Mouse (Mus musculus): ENCODE data around the gene Zfp574. TPM values are rescaled to one million over a fixed set of nuclear protein-coding genes. Genes with fewer than 3 reads are reported as not detected.
"Not testable (repeated sequence)": the region's sequence is repeated elsewhere in the genome, so short reads cannot be mapped to it uniquely, and the experiment has no call there.

Zfp574 gene
- 39.8 and 40.8 TPM in 2 replicates for polyA plus RNA-seq (2016; fragmentation: Nextera tagmentation; extraction: Ambion mirVana)

DNA sequence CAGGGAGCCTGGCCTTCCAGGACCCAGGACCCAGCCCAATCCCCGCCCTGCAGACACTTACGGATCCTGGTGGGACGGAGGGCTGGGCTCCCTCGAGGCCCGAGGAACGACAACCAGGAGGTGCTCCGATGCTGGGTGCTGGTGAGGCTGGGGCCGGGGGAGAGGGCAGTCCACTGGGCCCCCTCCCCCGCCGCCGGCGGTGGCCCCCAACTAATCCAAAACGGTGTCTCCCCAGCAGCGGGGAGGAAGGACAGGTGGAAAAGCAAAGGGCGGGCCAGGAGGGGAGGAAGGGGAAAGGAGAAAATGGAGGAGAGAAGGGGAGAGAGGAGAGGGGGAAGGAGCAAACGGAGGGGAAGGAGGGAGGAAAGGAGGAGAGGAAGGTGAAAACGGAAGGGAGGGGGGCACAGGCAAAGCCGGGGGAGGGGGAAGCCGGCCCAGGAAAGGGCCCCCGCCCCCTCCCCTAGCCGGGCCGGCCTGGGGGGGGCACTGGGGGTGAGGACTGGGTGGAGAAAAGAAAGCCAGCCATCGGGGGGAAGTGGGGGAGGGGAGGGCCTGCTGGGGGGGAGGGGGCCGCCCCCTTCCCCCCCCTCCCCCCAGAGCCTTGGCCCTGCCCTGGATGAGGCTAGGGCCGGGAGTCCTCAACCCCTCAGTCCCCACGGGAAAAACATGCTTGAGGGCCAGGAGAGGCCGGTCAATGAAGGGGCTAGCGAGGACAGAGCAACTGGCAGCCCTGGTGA lies at the start of gene Zfp574, which contains the start of gene Grik5:
Zfp574 (plus strand) TSS at position 589 of the 737 bp plus-strand sequence.
Grik5 (minus strand) TSS at position 368 of the 737 bp plus-strand sequence.
- peak within 1 kb of the TSS; percentile 94 for H3K4me2 ChIP-seq (replicated peaks)
- H3K27me3 ChIP-seq = no peaks in the 10 kb centered on the region
- H3K9me3 ChIP-seq (replicated peaks) = no peaks in the 10 kb centered on the region
- ATAC-seq (ENCODE audit: low FRiP score) = no peak
- H3K4me3 ChIP-seq = peak within 1 kb of the TSS; percentile 79
- H3K9ac ChIP-seq = peak within 1 kb of the TSS; percentile 93
- peaks cover 14% of the 10 kb centered on the region for H3K36me3 ChIP-seq
- peaks cover 65% of the 10 kb centered on the region for H3K4me1 ChIP-seq
- 1% methylated on average over 20 of the region's 28 CpGs for WGBS
- H3K27ac ChIP-seq = peak within 1 kb of the TSS; percentile 95

DNA sequence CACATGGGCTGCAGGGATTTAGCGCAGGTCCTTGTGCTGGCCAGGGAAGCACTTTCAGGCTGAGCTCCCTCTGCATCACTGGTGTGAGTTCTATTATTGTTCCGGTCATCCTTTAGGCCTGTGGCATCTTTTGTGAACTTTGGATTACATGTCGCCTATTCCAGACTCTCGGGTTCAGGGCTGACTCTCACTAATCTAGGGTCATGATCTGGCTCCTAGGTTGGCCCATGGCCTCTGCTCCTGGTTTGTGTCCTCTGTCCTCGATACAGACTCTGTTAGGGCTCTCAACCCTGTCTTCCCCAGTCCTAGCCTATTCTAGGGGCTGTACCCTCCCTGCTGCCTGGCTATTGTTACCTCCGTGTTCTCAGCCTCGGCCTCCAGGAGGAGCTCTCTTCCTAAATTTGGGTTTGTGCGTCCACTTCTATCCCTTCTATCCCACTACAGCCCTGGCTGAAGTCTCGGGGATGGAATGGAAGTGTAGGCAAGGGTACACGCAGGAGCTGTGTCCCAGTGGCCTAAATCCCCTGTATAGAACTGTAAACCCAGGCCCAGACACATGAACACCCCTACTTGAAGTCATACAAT lies 46.4 kb upstream of the Zfp574 start:
- ATAC-seq (ENCODE audit: low FRiP score) = no peak

DNA sequence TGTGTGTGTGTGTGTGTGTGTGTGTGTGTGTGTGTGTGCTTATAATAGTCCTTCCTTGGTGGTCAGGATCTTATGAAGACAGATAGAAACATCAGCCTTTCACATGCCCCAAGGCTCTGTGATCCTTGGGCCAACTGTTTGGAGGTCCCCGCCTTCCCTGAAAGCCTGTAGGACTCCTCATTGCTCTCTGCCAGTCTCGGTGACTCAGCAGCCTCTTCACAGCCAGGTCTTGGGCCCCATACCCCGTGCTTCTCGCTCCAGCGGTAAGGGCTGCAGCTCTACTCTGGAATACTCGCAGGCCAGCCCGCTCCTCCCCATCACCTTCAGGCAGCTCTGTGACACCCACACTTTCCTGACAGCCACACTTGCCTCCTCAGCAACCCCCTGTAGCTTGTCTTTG lies 45.9 kb upstream of the Zfp574 start:
- Histone ChIP-seq H3K4me2 (replicated peaks) (no peak overlapping the region), H3K4me1 (0 out of 2 replicates have a peak, but pooled peaks cover 2% of the 10 kb centered on the region), H3K9ac (no peak overlapping the region), H3K9me3 (replicated peaks) (no peaks in the 10 kb centered on the region), H3K27me3 (no peaks in the 10 kb centered on the region), H3K27ac (no peak overlapping the region), H3K36me3 (peaks cover 53% of the 10 kb centered on the region), H3K4me3 (no peak overlapping the region)
- 58% methylated on average over 7 of the region's 7 CpGs for WGBS
- ATAC-seq (ENCODE audit: low FRiP score) = no peak

More for the DNA sequence above, 46.4 kb upstream of the Zfp574 start:
- Histone ChIP-seq H3K36me3 (peaks cover 54% of the 10 kb centered on the region), H3K9ac (no peak overlapping the region), H3K27ac (no peak overlapping the region), H3K9me3 (replicated peaks) (no peaks in the 10 kb centered on the region), H3K4me2 (replicated peaks) (no peak overlapping the region), H3K4me3 (no peak overlapping the region), H3K27me3 (no peaks in the 10 kb centered on the region), H3K4me1 (0 out of 2 replicates have a peak, but pooled peaks cover 2% of the 10 kb centered on the region)
- 67% methylated on average over 10 of the region's 10 CpGs for WGBS

DNA sequence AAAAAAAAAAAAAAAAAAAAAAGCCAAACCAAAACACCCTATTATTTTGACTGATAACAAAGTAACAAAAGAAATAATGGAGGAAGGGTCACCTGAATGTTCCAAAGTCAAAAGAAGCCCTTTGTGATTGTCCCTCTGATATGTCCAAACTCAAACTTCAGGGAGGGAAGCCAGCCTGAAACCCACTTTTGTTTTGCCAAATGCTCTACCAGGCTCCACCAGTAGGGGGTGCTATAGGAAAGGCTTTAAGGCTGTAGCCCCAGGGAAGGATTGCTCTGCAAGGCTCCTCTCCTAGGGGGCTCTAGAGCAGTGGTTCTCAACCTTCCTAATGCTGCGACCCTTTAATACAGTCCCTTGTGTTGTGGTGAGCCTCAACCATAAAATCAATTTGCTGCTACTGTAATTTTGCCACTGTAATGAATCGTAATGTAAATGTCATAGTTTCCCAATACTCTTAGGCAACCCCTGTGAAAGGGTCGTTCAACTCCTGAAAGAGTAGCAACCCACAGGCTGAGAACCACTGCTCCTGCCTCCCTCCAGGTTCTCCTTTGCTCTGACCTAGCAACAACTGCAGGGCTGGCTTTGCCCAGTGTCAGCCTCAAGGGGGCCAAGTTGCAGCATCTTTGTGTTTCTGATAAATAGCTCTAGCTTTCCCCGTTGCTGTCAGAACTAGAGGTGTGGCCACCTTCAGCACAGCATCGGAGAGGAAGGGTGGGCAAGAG lies 42.2 kb upstream of the Zfp574 start:
- H3K27ac ChIP-seq = peak overlapping the region; percentile 45; the same call in 1 of the 2 replicates
- 0 out of 2 replicates have a peak, but pooled peaks cover 2% of the 10 kb centered on the region for H3K4me1 ChIP-seq
- no peaks in the 10 kb centered on the region for H3K27me3 ChIP-seq
- no peak overlapping the region for H3K4me3 ChIP-seq
- peak; percentile 27; the same call in 1 of the 2 replicates for ATAC-seq (ENCODE audit: low FRiP score)
- WGBS = 44% methylated on average over 5 of the region's 5 CpGs
- peaks cover 46% of the 10 kb centered on the region for H3K36me3 ChIP-seq
- H3K9me3 ChIP-seq (replicated peaks) = no peaks in the 10 kb centered on the region
- no peak overlapping the region for H3K9ac ChIP-seq
- no peak overlapping the region for H3K4me2 ChIP-seq (replicated peaks)

DNA sequence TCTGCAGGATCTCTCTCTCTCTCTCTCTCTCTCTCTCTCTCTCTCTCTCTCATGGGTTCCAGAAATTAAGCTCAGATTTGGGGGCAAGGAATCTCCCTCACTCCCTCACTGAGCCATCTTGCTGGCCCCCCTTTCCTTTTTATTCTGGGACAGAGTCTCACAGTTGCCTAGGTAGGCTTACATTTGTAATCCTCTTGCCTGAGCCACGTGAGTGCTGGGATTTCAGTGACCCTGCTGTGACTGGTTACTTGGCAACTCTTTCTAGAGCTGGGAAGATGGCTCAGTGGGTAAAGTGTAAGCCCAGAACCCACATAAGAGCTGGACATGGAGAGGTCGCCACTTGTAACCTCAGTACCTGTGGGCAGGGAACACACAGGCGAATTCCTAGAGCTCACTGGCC lies 40.8 kb upstream of the Zfp574 start:
- Histone ChIP-seq H3K4me2 (replicated peaks) (no peak overlapping the region), H3K9ac (no peak overlapping the region), H3K27ac (no peak overlapping the region), H3K4me1 (0 out of 2 replicates have a peak, but pooled peaks cover 2% of the 10 kb centered on the region), H3K4me3 (no peak overlapping the region), H3K27me3 (no peaks in the 10 kb centered on the region), H3K36me3 (peaks cover 55% of the 10 kb centered on the region), H3K9me3 (replicated peaks) (no peaks in the 10 kb centered on the region)
- 66% methylated on average over 3 of the region's 3 CpGs for WGBS
- ATAC-seq (ENCODE audit: low FRiP score) = no peak

DNA sequence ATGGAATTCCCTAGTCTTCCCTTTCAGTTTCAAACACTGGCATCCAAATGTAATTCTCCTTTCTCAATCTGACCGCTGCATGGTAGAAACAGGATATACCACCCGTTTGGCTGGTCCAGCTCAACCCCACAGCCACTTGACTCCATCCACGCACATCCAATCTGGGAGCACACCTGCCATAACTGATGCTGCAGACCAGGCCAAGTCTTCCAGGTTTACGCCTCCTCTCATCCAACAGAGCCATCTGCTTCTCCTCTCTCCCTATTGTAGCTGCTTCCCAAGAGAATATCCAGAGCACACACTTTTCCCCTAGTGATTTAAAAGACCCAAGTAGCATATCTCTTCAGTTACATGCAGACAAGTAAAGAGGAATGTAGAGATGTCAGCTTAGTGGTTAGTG lies 37.6 kb upstream of the Zfp574 start:
- WGBS = 92% methylated on average over 4 of the region's 4 CpGs
- Histone ChIP-seq H3K9me3 (replicated peaks) (no peaks in the 10 kb centered on the region), H3K4me3 (no peak overlapping the region), H3K27ac (no peak overlapping the region), H3K9ac (no peak overlapping the region), H3K27me3 (no peaks in the 10 kb centered on the region), H3K36me3 (peaks cover 67% of the 10 kb centered on the region), H3K4me2 (replicated peaks) (no peak overlapping the region), H3K4me1 (0 out of 2 replicates have a peak, but pooled peaks cover 2% of the 10 kb centered on the region)
- ATAC-seq (ENCODE audit: low FRiP score) = no peak

DNA sequence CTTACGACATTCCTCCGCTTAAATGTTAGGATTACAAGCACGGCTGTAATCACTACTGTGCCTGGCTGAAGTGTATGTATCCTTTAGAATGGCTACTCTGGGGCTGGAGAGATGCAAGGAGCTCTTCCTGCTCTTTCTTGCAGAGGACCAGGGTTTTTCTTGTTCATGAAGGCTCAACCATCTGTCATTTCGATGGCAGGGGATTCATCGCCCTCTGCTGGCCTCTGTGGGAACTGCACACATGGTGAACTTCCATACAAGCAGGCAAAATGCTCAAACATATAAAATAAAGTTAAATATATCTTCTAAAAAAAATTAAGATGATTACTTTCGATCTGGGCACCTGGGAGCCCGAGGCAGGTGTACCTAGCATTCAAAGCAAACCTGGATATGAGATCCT lies 36.5 kb upstream of the Zfp574 start:
- Histone ChIP-seq H3K27ac (no peak overlapping the region), H3K4me3 (no peak overlapping the region), H3K9me3 (replicated peaks) (no peaks in the 10 kb centered on the region), H3K9ac (no peak overlapping the region), H3K4me1 (no peaks in the 10 kb centered on the region), H3K4me2 (replicated peaks) (no peak overlapping the region), H3K36me3 (peaks cover 78% of the 10 kb centered on the region), H3K27me3 (no peaks in the 10 kb centered on the region)
- ATAC-seq (ENCODE audit: low FRiP score) = no peak
- 54% methylated on average over 7 of the region's 7 CpGs for WGBS

DNA sequence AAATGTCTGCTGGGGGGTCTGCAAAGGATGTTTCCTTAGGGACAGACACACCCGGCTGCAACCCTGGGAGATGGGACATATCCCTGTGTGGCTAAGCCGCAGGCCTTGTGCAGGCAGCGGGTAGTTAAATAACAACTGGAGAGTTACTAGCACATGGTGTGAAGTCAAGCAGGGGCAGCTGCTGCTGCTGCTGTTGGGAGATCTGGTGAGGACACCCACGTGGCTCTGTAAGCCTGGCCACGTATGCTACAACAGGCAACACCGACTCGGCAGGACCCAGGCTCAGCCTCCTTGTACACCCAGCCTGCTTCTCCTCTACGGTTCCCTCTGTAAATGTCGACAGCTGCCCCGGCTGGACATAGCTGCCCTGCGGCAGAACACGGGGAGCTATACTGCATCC lies 30.4 kb upstream of the Zfp574 start:
- Histone ChIP-seq H3K9me3 (replicated peaks) (no peaks in the 10 kb centered on the region), H3K36me3 (peaks cover 91% of the 10 kb centered on the region)
- 89% methylated on average over 12 of the region's 12 CpGs for WGBS

DNA sequence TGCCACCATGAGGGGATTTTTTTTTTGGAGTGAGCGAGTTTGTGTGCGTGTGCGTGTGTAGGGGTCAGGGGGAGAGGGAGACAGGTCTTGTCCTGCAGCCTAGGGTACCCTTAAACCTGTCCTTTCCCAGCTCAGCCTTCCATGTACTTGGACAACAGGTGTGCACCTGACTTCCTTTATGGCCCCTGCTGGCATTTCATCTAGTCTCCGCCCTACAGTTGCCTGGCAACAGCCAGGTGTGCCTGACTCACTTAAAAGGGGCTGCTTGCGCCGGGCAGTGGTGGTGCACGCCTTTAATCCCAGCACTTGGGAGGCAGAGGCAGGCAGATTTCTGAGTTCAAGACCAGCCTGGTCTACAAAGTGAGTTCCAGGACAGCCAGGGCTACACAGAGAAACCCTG lies 27.8 kb upstream of the Zfp574 start:
- not testable (repeated sequence) for H3K4me2 ChIP-seq (replicated peaks); H3K4me1 ChIP-seq; H3K9ac ChIP-seq; H3K4me3 ChIP-seq; H3K27ac ChIP-seq; H3K9me3 ChIP-seq (replicated peaks); ATAC-seq (ENCODE audit: low FRiP score); H3K27me3 ChIP-seq
- 96% methylated on average over 7 of the region's 7 CpGs for WGBS
- peaks cover 92% of the 10 kb centered on the region for H3K36me3 ChIP-seq

More for the DNA sequence above, 30.4 kb upstream of the Zfp574 start:
- Histone ChIP-seq H3K4me1 (no peaks in the 10 kb centered on the region), H3K9ac (no peak overlapping the region), H3K27ac (no peak overlapping the region), H3K4me3 (no peak overlapping the region), H3K27me3 (no peaks in the 10 kb centered on the region), H3K4me2 (replicated peaks) (no peak overlapping the region)
- ATAC-seq (ENCODE audit: low FRiP score) = no peak

DNA sequence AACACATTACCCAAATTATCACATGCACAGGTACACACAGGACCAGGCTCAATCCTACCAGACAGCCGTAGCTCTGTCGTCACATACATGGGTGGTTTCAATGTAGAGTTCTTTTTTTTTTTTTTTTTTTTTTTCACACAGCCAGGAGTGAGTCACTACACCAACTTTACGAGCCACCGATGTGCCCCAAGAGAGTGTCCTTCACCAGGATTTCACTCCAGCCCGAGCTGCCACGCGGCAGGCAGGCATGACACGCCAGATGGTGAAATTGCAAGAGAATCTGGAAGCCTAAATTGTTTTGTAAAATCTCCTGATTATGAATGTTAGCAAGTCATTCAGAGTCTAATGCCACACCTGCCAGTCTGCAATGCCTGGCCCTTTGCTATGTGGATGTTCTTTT lies 25.0 kb upstream of the Zfp574 start:
- Histone ChIP-seq H3K9ac (no peak overlapping the region), H3K4me1 (no peaks in the 10 kb centered on the region), H3K27me3 (no peaks in the 10 kb centered on the region), H3K27ac (no peak overlapping the region), H3K4me2 (replicated peaks) (no peak overlapping the region), H3K9me3 (replicated peaks) (no peaks in the 10 kb centered on the region), H3K4me3 (no peak overlapping the region), H3K36me3 (peaks cover 85% of the 10 kb centered on the region)
- WGBS = 92% methylated on average over 8 of the region's 8 CpGs
- no peak for ATAC-seq (ENCODE audit: low FRiP score)

DNA sequence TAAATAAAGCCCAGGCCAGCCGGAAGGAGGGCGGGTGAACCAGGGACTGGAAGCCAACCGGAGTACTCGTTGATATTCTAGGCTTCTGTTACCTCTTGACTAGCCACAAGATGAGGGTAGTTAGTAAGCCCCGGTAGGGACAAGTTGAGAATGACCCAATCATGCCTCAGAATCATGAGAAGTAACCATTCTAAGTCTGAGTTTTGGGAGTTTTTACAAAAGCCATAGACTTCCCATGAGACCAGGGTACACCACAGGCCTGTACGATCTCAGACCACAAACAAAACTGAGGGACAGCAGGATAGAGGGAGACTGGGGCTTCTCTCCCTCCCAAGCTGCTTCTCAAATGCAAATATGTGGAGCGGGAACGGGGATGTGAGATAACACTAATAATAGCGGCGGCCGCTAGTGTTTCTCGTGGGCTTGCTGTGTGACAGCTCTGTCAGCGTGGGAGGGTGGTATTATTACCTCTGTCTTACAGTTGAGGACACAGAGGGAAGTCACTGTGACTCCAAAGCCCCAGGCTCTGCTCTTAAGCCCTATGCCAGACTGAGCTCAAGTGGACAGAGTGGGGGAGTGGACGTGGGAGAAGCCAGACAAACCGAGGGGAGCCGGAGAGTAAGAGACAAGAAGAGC lies 23.0 kb upstream of the Zfp574 start:
- H3K27me3 ChIP-seq = no peaks in the 10 kb centered on the region
- H3K27ac ChIP-seq = no peak overlapping the region
- ATAC-seq (ENCODE audit: low FRiP score) = no peak
- H3K9ac ChIP-seq = no peak overlapping the region
- H3K4me2 ChIP-seq (replicated peaks) = no peak overlapping the region
- no peaks in the 10 kb centered on the region for H3K9me3 ChIP-seq (replicated peaks)
- H3K4me1 ChIP-seq = no peaks in the 10 kb centered on the region
- H3K36me3 ChIP-seq = peaks cover 85% of the 10 kb centered on the region
- no peak overlapping the region for H3K4me3 ChIP-seq
- WGBS = 84% methylated on average over 16 of the region's 16 CpGs

DNA sequence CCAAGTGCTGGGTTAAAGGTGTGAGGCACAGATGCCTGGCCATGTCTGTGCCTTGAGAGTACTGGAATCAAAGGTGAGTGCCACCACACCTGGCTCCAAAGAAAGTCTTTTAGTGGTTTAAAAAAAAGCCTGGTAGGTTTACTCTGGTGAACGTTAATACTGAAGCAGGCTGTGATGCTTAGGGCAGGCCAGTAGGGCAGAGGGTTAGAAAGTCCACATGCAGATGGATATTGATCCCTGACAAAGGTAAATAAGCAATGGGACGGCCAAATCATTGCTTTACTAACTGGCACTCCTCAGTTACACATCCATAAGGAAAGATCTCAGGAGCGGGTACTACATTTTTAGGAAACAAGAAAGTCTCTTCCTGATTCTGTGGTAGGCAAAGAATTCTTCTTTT lies 19.8 kb upstream of the Zfp574 start:
- no peak for ATAC-seq (ENCODE audit: low FRiP score)
- no peaks in the 10 kb centered on the region for H3K9me3 ChIP-seq (replicated peaks)
- no peaks in the 10 kb centered on the region for H3K27me3 ChIP-seq
- no peaks in the 10 kb centered on the region for H3K4me1 ChIP-seq
- WGBS = 83% methylated on average over 3 of the region's 3 CpGs
- H3K36me3 ChIP-seq = peaks cover 86% of the 10 kb centered on the region
- no peak overlapping the region for H3K4me2 ChIP-seq (replicated peaks)
- H3K27ac ChIP-seq = no peak overlapping the region
- no peak overlapping the region for H3K9ac ChIP-seq
- H3K4me3 ChIP-seq = no peak overlapping the region

Data from hindbrain, embryonic 12.5 days (tissue).